Mouse (Mus musculus) c-Kit-positive CD71-positive TER-119-positive erythroid progenitor cells, embryonic 14.5 days (primary cell): ENCODE data around the gene Etl4.
"Not testable (repeated sequence)": the region's sequence is repeated elsewhere in the genome, so short reads cannot be mapped to it uniquely, and the experiment has no call there.

Experiments used
- DNase-seq: peaks from one replicate; pipeline ENCODE4 v3.0.0-alpha.2; 2013; ENCODE audit warnings: low spot score

The Etl4 gene

DNA sequence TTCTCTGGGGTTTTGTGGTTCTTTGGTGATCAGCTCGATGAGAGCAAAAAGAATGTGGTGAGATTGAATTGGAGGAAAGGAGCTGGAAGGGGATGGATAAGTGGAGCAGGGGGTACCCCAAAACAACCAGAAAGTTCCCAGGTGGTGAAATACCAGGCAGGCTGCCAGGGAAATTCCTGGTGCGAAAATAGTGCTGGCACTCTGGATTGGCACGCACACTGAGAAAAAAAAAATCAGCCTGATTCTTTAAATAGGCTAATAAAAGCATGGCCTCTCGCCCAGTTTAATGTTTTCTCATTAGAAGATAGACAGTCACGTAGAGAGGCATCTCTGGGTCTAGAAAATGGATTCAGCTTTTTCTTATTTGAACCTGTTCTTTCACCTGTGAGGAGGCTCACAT, 258.0 kb downstream of the Etl4 start:
- DNase-seq = no peak

DNA sequence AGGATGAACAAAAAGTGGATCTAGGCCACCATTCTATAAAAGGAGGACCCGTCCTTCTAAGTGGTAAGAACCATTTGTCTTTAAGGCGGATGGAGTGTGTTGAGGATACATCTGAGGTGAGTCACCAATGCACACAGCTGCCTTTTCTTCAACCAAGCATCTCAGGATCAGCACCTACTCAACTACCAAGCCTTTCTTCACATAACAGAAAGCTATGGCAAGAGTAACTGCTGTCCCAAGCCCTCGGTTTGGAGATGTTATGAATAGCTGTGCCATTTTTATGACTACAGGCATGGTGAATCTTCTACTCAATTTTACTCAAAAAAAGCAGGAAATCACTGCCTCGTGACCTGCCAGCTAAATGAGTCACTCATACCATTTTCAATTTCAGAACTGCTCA, 258.6 kb downstream of the Etl4 start:
- no peak for DNase-seq

DNA sequence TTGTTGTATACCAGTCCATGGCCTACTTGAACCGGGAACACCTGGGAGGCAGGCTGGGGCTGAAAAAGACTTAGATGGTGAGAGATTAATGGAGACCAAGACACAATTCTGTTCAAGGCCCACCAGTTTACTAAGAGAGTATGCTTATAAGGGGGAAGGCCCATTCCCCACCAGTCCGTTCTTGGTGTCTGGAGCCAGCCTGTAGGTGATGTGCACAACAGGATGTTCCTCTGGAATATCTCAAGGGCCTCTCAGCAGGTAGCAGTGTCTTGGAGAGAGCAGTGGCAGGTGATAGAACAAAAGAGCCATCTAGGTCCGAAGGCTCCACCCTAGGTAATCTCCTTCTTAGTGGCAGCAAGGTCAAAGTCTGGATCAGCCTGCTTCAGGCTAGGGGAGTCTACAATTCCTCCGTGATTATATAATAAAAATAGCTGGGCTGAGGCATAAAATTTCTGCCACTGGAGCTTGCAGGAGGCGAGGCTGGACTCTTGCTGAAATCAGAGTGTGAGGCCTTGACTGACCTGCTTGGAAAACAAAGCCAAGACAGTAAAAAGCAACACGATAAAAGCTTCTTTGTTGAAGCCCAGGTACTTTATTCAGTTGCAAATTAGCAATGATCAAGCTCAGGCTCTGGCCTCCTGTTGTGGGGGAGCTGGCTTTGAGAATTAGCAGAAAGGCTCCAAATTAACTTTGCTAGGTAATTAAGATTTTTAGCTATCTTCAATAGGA, 267.0 kb downstream of the Etl4 start:
- not testable (repeated sequence) for DNase-seq

DNA sequence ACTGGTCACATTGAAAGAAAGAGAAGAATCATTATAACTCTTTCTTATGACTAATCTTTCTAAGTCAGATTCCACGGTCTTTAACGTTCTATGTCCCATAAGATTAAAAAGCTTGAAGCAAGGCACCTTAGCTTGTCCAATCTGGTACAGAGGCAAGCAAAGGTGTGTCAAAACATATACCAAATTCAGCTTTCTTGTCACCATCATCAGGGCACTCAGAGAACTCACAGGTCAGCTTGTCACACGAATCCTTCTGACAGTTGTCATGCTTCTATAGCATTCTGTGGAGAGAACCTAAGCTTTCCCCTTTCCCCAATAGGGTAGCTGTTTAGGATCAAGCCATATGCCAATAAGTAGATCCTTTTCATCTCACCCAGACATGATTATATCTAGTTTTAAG, 267.7 kb downstream of the Etl4 start:
- DNase-seq = not testable (repeated sequence)

DNA sequence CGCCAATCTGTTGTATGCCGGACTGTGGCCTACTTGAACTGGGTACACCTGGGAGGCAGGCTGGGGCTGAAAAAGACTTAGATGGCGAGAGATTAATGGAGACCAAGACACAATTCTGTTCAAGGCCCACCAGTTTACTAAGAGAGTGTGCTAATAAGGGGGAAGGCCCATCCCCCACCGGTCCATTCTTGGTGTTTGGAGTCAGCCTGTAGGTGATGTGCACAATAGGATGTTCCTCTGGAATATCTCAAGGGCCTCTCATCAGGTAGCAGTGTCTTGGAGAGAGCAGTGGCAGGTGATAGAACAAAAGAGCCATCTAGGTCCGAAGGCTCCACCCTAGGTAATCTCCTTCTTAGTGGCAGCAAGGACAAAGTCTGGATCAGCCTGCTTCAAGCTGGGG, 271.0 kb downstream of the Etl4 start:
- DNase-seq = not testable (repeated sequence)

DNA sequence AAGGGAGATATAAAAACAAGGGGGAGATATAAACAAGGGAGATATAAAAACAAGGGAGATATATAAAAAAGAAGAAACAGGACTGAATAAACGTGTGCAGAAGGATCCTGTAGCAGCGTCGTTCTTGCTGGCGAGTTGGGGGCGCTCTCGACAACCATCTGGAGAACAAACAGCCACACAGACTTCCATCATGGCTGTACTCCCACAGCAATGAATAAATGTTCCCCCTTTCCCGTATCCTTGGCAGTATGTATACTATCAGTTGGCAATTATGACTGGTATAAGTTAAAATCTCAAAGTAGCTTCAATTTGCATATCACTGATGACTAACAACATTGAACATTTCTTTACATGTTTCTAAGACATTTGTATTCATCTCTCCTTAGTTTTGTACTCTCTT, 277.6 kb downstream of the Etl4 start:
- DNase-seq = not testable (repeated sequence)

DNA sequence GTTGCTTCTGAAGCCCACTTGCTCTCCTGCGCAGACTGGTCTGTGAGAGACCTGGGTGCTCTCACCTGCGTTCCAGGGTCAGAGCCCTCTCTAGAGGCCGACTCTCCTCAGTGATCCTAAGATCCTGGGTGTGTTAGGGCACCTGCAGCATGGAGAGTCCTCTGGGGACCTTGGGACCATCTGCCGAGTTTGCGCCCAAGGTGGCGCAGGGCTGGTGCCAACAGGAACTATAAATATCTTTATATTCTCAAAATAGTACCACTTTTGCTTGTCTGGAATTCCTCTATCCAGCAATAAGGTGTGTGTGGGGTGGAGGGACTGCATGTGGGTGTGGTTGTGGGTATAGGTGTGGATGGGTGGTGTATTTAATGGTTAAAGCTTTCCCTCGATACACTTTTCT, 293.4 kb downstream of the Etl4 start:
- DNase-seq = no peak

DNA sequence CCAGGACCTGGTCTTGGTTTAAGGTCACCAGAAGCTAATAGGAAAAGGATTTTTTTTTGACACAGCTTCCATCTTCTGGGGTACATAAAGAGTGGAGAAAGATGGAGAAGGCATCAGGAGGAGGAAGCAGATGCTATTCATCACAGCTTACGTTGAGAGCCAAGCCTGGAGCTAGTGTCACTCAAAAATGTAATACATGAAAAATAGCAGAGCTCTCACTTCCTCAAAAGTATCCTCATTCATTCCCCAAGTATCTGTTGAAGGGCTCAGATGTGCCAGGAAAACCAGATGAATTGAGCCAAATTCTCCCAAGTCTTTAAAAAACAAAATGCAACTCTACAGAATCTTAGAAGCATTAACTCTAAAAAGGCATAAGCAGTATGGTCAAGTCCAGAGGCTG, 297.1 kb downstream of the Etl4 start:
- no peak for DNase-seq

DNA sequence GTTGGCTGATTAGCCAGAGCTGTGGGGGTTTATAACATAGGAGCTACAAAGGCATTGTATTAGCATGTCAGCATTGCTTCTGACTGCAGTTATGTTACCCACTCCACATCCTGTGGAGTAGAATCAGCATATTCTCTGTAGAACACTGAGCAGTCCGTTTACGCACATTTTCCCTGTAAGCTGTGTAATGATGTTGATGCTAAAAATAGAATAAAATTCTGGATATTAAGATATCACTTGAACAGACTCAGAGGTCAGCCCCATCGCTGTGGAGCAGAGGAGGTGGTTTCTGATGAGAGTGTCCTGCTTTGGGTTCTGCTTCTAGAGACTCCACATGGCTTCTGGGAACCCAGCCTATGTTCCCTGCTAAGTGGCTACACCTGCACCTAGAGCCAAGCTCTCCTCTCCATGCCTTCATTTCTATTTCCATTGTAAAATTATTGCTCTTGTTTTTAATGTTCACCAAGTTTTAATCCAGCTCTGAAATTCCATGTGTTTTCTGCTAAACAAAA, 299.2 kb downstream of the Etl4 start:
- no peak for DNase-seq

DNA sequence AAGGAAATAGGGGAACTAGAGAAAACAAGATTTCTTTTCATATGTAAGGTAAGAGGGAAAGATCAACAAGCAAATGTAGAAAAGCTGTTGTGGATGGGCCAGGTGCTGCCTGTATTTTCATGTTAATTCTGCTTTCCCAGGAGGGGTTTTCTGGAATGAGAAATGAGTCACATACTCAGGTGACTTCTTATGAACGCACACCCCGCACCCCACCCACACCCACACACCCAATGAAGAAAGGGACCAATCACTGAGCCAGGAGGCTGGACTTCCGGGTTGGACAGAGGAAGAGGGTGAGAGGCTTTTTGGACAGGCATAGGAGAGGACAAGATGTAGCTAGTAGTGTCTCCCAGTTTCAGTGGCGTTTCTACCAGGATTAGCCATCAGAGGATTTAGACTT, 299.8 kb downstream of the Etl4 start:
- no peak for DNase-seq

DNA sequence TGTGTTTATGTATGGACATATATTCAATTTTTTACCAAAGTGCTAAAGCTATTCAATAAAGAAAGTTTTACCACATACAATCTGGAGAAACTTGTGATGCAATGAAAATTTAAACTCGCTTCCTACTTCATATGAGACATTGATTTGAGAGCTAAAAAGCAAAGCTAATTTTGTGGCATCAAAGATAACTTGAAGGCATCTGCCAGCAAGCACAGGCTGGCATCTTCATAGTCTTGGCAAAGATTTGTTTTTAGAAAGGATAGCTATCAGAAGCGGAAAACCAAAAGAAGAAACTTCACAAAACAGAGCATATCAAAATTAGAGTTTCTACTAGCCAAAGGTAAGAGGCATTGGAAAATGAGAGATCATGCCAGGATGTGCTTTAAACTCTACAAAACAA, 306.7 kb downstream of the Etl4 start:
- DNase-seq = no peak

DNA sequence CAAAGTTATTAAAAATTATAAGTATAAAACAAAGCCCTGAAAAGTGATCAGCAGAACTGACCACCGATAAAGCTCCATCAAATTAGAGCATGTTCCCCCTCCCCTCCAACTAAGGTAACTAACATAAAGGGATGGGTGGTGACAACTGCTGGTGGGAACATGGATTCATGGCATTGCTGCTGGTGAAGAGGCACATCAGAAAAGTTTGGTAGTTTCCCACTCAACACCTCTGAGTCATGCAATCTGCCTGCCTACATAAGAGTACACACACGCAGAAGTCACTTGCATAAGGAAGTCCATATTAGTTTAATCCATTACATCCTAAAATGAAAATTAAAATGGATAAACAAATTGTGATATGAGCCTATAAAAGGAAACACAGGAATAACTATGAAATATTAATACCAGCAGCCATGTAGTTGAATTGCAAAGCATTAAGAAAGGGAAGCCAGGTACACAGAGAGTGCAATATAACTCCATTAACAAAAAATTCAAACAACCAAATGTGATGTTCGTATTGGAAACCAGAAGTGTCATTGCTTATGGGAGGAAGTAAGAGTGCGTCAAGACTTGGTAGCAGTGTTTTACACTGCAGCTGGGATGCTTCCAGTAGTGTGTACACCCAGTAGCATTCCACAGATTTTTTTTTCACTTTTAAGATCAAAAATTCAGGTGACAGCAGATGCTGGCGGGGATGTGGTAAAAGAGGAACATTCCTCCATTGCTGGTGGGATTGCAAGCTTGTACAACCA, 307.3 kb downstream of the Etl4 start:
- no peak for DNase-seq

DNA sequence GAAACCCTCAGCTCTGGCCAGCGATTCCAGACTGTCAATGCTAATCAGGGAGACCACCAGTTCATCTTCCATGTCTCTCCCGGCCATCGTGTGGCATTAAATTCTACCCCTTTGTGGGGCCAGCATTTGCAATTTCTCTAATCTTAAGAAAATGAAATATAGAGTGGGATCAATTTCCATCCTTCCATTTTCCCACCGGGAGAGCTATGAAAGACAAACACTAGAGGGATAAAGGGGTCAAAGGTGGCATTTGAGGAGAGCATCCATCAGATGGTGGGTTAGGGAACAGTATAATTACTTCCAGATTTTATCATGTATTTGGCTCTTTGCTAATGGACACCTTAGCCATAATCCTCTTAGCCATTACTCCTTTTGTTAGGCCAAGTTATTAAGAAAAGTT, 321.8 kb downstream of the Etl4 start:
- DNase-seq = no peak

DNA sequence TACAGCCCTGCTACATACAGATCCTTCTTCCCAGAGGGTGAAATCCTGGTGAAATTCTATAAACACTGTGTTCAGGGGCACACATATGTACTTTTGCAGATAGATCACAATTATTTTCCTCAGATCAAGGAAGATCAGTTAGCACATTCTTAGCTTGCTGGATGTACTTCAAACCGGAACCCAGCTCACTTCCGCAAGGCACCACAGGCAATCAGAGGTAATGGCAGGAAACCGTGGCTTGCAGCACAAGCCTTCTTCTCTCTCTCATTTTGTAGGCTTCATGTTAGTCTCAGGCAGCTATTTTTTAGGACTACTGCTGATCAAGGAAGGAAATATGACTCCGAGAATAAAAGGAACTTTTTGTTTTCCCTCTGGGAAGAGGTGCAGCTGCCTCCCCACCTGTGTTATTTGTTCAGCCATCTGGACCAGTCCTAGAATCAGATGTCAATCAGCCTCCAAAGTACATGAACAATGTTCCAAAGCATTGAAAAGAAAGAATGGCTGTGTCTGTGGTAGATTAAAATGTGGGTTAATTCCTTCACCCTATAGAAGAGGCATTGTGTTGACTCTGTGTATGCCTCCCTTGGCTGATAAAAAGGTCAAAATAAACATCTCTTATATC, 338.6 kb downstream of the Etl4 start:
- DNase-seq = no peak

DNA sequence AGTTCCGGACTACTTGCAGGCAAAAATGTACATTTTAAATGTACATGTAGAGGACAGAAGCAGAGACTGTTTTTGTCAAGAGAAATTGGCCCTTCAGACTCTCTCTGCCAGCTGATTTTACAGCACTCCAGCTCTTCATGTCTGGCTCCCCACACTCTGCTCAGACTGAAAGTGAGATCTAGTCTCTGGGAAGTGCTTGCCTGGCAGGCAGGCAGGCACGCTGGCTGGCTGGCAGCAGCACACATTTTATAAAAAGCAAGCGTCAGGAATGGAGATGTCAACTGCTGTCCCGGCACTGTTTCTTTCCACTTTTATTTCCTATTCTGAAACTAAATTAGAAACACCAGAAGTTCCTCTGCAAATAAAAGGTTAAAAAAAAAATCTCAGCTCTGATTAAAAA, 339.8 kb downstream of the Etl4 start:
- DNase-seq = no peak

DNA sequence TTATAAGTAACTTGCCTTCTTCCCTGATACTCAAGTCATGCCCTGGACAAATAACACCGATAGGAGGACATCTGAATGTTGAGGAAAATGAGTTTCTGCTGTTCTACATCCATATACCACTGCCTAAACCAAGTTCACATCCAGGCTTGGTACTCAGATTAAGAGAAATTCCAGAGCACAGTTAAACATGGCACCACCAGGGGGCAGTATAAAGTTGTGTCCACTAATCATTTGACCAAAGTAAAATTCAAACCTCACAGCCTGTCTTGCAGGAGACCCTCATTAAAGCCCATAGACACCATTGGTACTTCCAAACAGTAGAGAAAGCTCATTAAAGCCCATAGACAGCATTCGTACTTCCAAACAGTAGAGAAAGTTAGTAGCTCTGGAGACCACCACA, 366.5 kb downstream of the Etl4 start:
- peak; percentile 16 for DNase-seq

DNA sequence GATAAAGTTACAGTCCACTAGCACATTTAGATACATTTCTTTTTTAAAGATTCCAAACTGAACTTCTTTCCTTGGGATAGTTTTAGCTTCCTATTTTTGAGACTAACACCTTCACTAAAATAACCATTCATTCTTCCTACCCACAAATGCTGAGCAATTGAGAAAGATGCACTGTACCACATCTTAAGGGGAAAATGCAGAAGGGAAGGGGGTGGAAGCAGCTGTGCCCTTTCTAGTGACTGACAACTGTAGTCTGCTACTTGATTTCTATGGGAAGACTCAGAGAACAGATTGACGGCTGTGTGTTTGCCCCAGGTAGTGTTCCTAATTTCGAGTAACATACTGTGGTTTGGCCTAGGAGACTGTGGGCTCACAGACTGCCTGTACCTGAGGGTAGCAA, 372.3 kb downstream of the Etl4 start:
- DNase-seq = no peak

DNA sequence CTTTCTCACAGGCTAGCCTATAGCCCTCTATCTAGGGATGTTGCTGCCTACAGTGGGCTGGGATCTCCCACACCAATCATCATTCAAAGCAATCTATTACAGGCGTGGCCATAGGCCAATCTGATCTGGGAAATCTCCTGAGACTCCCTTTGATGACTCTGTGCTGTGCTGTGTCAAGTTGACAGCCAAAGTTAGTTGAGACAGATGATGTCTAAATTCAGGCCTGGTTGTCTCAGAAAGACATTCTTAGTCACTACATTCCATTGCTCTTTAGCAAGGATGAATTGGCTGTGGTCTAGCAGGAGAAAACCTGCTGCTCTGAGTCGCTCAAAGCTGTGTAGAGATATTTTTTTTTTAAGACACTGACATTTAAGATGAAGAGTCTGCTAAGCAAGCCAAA, 374.8 kb downstream of the Etl4 start:
- DNase-seq = no peak

DNA sequence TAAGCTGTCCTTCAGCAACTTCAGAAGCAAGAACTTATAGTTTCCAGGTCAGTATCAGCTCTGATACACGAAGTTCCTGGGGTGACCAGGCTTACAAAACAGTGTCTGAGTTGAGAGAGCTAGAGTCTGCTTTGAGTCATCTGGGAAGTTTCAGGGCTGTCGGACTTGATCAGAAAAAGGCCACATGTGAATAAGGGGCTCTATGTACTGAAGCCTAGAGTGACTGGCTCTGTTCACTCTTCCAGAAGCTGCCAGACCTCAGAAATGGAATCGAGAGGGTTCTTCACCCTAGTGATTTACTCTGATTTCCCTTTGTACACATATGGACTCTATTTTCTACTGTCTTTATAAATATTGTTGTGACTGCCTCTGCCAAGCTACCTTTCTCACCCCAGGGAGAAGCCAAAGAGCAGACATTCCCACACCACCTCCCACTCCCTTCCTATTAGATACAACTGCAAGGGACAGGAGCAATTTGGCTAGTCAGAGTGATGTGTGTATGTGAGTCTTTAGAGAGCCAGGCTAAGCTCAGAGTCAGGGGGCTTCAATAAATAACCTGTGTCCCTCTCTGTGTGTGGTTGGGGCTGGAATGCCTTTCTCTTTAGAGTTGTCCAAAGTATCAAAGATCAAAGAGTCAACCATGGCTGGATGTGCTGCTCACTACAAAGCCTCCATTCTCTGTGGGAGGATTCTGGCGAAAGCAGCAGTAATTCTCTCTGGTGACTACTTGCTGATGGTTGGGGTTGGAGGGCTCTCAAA, 381.6 kb downstream of the Etl4 start:
- no peak for DNase-seq

DNA sequence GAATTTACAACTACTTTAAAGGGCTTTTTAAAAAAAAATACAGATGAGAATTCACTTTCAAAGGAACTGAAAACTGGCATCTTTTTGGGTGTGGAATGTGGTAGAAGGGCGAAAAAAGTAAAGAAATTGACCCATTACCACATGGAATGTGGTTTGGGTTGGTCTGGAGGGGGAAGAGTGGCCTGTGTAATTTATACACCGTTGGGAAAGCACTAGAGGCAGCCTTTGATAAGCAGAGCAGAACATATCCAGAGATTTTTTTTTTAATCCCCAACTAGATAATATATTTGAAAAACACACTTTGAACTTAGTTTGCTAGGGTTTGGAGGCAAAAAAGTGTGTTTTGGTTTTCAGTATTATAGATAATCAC, 382.1 kb downstream of the Etl4 start:
- no peak for DNase-seq

DNA sequence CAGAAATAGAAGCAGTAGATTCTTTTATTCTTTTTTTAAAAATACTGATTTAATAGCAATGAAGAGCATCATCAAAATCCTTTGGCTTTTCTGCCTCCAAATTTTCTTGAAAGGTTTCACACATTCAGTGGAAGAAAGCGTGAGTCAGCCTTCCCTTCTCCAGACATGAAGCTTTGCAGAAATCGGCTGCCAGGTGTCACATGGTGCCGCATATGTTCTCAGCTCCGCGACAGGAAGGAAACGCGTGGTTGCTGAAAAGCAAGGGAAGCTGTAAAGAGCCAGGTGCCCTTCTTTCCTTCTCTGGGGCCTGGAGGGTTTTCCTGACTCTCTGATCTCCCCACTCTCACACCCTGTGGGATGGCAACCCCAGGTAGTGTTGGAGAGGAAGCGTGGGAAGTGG, 383.8 kb downstream of the Etl4 start:
- DNase-seq = no peak

DNA sequence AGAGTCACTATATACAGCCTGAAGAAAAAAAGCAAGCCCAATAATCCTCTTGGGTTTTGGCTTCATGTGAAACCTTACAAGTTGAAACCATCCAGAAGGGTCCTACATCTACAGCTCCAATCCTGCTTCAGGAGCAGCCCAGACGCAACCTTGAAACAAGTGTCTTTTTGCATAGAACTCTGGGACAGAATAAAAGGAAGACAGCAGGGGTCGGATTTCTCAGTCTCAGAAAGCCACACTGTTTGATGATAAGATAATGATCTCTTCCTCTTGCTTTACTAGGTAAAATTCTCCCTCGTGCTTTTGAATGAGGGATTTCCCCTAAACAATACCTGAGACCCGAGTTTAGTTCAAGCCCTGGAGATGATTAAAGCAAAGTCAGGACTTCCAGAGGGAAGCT, 385.0 kb downstream of the Etl4 start:
- DNase-seq = no peak

DNA sequence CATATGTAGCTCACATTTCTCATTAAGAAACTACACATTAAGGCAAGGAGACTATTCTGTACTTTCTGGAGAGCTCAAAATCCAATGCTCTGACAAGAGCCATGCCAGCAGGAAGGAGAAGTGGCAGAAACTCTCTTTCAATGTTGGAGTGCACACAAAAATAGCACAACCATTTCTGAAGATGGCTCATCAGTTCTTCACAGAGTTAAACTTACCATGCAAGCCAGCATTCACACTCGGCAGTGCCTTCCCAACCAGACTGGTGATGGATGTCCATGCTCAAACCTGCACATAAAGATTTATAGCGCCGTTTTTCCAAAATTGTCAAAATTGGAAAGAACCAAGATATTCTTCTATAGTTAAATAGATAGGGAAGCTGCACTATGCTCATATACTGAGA, 392.9 kb downstream of the Etl4 start:
- no peak for DNase-seq
